Mouse (Mus musculus): ENCODE data around the gene Tssk3.

GRCm38 (mm10) chr4:129447360-129447759 is 43.5 kb downstream of the Tssk3 start:
- no peak for TF ChIP-seq CTCF (conservative IDR thresholded peaks at IDR 0.05; ENCODE audit: insufficient read depth, insufficient read length, low read depth, low read length)
- TF ChIP-seq POLR2A (IDR thresholded peaks at IDR 0.05; ENCODE audit: low read depth, low read length): no peak
